Mouse (Mus musculus) megakaryocyte-erythroid progenitor cell, adult 5-6 weeks (primary cell): Measurements from ENCODE around the gene Ccp110. TPM values are rescaled to one million over a fixed set of nuclear protein-coding genes. Genes with fewer than 3 reads are reported as not detected.

Experiments used
- ATAC-seq: replicated peaks from 2 replicates; pipeline ENCODE4 v1.8.0; 2016; ENCODE audit warnings: mild to moderate bottlenecking, inconsistent platforms; ENCODE audit not compliant: severe bottlenecking, poor library complexity, low FRiP score, low TSS enrichment
- total RNA-seq, 2 experiments: library from RNA; stranded (forward) in 1 of 2; stranded (reverse) in 1 of 2; fragments of 200-1000, 215-1000 nt in 1 of 2; fragments of >200 nt in 1 of 2; fragmentation: Nextera tagmentation in 1 of 2; gene quantifications; 2 replicates each; pipeline ENCODE4 v1.2.3; 2014 to 2017

Ccp110 gene
- 21.4 and 49.6 TPM in 2 replicates for total RNA-seq (2014; fragmentation: Nextera tagmentation)
- 27.0 and 37.0 TPM in 2 replicates for total RNA-seq (2017)

DNA sequence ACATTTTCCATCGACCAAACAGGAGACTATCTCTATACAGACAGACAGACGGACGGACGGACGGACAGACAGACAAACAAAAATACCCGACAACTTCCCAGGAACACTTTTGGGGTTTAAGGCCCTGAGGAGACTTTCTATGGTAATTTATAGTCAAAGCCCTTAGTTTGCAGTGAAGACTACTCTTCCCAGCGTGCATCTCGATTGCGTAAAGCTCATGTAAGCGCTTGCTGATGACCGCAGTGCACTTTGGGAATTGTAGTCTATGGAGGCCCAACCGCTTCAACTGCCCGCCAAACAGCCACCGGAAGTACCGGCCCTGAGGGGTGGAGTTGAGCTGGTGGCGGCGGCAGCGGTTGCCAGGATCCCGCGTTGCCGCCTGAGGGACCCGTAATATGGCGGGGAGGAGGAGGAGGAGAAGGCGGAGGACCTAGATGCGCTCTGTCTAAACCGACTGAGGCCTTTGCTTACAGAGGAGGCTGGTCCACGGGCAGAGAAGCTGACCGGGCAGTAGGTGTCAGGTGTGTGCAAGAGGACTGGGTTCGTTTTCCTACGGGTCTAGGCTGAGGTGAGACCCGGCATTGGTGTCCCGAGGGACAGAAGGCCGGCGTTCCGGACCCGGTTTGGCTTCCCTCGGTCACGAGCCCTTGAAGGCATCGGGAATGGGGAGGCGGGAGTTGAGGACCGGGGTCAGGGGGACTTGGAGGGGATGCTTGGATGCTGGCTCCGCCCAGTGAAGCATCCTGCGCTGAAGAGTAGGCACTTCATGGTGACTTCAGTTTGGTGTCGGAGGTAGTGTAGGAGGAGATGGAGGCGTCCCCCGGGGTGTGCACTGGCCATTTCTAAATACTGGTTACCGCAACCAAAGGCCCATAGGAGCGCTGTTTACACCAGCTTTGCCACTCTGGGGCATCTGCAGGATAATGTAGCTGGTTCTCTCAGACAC lies at the start of gene Ccp110:
Gene Ccp110 (plus strand): TSS at position 325 of the 946 bp plus-strand sequence.
- ATAC-seq, result peak; percentile 98

DNA sequence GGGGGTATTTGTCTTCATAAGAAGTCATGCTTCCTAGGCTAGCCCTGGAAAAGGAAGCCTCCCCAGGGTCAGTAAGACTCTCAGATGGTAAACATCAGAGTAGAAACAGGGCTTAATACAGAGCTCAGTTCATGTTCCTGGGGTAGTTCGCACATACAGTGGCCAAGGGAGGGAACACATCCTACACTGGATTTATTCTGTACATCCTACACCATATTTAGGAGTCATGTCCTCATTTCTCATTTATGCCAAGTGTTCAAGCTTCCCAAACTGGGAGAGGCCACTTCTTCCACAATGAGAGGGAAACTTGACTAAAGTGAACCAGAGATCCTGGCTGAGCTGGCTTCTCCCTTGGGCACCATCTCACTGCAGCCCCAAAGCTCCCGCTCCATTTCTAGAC lies 44.6 kb upstream of the Ccp110 start:
- no peak for ATAC-seq

DNA sequence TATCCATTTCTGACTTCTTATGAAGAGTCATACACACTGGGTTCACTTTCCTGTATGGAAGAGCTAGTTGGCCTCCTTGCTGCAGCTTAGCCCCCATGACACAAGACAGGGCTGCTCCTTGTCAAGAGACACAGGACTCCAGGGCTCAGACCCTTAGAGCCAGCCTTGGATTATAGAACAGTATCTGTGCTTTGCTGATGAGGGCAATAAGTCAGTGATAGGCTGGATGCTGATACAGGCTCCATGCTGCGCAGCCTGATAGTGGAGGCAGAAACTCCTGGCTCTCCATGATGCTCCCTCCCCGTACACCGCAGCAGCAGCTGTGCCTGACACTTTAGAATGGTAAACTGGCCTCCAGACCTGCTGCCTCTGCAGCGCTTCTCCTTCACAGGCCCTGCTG lies 42.2 kb upstream of the Ccp110 start:
- no peak for ATAC-seq

DNA sequence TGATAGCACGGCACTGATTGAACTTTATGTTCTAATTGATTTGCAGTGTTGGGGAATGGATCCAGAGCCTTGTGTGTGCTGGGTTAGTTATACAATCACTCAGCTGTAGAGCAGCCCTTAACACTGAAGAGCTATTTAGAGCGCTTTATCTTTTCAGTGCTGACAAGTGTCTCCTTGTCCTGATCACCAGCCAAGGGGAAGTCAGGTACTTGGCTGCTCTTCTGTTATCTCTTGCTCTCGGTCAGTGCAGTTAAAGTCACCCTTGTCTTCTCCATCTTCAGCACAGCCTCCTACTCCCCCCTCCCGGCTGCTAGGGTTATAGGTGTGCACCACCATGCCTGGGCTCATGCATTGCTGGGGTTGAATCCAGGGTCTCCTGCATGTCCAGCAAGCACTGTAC lies 35.5 kb upstream of the Ccp110 start:
- ATAC-seq, result no peak

- ATAC-seq, result peak; percentile 76
Measured at GRCm38 (mm10) chr7:118688199-118688598, 24.2 kb upstream of the Ccp110 start.

- no peak for ATAC-seq
Measured at GRCm38 (mm10) chr7:118689088-118689487, 23.3 kb upstream of the Ccp110 start.

- no peak for ATAC-seq
Measured at GRCm38 (mm10) chr7:118691287-118691686, 21.1 kb upstream of the Ccp110 start.

- no peak for ATAC-seq
Measured at GRCm38 (mm10) chr7:118696146-118696545, 16.2 kb upstream of the Ccp110 start.

GRCm38 (mm10) chr7:118697168-118697567 lies 15.2 kb upstream of the Ccp110 start:
- ATAC-seq, result no peak

DNA sequence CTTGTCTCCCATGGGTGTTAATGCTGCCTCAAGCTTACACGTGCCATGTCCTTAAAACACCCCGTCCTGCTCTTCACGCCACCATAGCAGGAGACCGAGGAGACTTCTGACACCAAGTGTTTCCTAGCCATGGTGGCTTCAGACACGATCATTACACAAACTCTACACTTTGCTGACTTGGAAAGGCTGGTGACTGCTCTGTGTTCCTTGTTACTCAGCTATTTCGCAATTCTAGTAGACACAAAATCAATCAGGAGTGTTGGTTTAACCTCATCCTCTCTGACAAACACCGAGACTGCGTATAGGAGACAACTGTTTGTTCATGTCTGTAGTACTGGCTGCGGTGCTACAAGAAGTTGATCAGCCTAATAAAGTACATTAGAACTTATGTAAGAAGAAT lies 13.5 kb upstream of the Ccp110 start:
- ATAC-seq, result no peak

DNA sequence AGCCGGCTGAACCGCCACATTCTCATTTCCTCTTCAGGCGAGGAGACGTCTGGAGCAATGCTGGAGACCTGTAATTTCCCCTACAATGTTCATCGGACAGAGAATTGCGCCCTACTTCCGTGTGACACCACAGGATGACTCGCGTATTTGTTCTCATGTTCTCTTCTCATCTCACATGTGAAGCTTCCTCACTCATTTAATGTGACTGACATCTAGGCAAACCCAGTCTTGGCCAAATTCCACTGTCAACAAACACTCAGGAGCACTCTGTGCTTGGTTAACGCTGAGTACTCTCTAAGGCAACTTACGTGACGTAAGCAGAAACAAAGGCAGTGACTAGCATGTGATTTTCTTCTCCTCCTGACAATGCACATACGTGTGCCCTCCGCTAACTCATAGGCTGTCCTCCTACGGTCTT lies 9.2 kb upstream of the Ccp110 start:
- no peak for ATAC-seq

GRCm38 (mm10) chr7:118704001-118704850 lies 8.1 kb upstream of the Ccp110 start:
- ATAC-seq, result peak; percentile 27

DNA sequence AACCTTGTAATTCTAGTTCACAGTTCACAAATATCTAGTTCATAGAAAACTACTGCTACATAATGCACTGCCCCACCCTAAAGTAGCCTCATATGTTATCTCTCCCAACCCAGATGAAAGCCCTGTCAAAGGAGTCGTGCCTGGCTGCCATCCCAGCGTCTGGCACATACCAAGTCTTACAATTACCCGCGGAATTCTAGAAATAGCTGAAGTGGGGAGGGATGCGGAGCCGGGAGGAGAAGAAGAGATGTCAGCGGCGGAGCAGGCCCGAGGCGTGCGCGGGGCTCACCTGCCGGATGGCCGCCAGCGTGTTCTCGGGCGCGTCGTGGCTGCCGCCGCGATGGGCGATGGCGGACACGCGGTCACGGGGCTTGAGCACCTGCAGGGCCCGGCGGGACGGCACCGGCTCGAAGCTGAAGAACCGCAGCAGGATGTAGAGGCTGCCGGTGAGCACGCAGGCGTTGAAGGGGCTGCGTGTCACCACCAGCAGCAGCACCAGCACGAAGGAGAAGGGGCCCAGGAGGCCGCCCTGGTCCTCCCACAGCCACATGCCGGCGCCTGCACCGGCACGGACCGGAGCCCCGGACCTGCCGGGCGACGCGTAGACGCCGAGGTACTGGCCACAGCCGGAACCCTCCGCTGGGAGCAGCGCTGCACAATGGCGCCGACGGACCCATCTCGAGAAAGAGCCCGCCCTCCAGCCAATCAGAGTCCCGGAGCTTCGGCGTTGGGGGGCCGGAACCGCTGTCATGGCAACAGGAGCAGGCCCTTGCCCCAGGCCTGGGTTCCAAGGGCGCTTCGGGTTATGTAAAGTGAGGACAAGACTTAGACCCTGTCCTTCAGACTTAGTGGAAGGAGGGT lies 7.0 kb upstream of the Ccp110 start, which contains the start of gene Gde1:
Gene Gde1 (minus strand): TSS at position 678 of the 861 bp plus-strand sequence.
- peak; percentile 81 for ATAC-seq

DNA sequence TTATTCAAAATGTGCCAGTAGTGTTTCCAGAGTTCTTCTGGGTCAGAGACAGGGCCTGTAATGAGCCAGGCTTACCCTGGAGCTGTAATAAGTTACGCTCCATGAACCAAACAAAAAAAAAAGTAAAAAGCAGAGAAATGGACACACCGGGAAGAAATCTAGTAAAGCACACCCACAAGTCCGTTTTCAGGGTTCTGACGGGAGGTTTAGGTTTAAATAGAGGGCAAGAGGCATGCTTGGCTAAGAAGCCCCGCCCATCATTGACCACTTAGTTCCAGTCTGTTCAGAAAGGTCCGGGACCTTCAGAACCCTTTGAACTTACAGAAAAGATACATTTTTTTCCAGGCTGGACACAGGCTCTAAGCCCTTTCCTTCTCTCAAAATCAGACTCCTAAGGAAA lies 6.3 kb upstream of the Ccp110 start:
- no peak for ATAC-seq

DNA sequence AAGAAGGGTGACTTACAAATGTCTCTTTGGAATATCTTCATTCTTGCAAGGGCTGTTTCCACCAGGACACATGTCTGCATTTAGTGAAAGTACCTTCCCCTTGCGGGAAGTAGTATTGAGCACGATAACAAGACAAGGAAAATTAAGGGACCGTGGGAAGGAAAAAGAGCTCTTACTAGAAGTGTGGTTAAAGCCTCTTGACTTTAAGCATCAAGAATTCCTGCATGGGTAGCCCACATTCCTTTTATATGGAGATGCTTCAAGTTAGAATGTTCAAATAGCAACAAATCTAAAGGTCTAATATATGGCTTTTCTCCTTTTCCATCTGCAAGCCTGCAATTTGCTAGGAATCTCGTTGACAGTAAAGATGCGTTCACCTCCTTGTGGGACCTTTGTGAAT lies 5.9 kb upstream of the Ccp110 start:
- no peak for ATAC-seq

- no peak for ATAC-seq
Measured at GRCm38 (mm10) chr7:118707216-118707615, 5.1 kb upstream of the Ccp110 start.

DNA sequence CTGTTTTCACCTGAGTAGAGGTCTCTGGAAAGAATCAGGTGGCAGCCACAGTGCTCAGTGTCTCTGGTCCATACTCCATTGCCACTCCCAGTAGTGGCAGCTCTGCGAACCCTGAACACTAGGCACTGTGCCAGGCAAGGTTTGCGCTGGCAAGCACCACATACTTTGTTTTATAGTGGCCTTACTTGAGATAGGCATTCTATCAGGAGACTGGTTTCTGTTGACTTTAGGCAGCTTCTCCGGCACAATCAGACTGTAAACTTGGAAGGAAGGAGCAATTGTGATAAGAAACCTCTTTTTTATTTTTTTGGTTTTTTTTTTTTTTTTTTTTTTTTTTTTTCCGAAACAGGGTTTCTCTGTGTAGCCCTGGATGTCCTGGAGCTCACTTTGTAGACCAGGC lies 4.3 kb upstream of the Ccp110 start:
- ATAC-seq, result peak; percentile 29

- no peak for ATAC-seq
Measured at GRCm38 (mm10) chr7:118710776-118711175, 1.6 kb upstream of the Ccp110 start.

DNA sequence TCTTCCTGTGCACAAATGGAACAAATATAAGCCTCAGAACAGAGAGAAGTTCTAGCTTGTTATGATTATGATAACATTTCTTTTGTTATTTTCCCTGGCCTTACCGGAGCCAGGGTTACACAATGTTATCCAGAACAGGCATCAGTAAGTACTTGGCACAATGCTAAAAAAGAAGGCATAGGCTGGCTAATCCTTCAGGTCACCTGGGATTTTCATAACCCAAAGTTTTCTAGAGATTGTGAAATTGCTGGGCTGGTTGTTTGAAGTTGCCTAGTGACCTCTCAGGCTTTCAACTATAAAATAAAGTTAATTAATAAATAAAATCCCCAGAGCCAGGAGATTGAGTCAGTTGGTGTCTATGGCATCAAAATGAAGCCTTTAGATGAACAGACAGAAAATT lies 2.5 kb downstream of the Ccp110 start:
- ATAC-seq, result no peak
